Mouse (Mus musculus) CH12.LX (cell line): ENCODE results near the gene Odf4. TPM values are rescaled to one million over a fixed set of nuclear protein-coding genes. Genes with fewer than 3 reads are reported as not detected.

ENCODE experiments used
- DNase-seq: peaks from one replicate; pipeline ENCODE4 v3.0.0-alpha.2; 2013; ENCODE audit errors: extremely low read depth
- H3K27ac ChIP-seq: 2 replicates; pipeline ENCODE4 v1.5.1; 2012; ENCODE audit warnings: low read depth, mild to moderate bottlenecking, control low read depth, moderate library complexity; ENCODE audit not compliant: insufficient read depth
- H3K27me3 ChIP-seq: replicated peaks from 2 replicates; pipeline ENCODE3; 2012; ENCODE audit warnings: inconsistent platforms
- H3K36me3 ChIP-seq, 2 experiments: replicated peaks in 1 of 2; 2 replicates each; pipeline versions ENCODE3 to v1.6.1; 2012; ENCODE audit warnings: inconsistent platforms in 1 of 2, low read length in 1 of 2, mild to moderate bottlenecking in 1 of 2, mixed read lengths in 1 of 2, moderate library complexity in 1 of 2; ENCODE audit not compliant: control insufficient read depth in 1 of 2, insufficient read depth in 1 of 2
- H3K4me1 ChIP-seq, 2 experiments: 2 replicates each; pipeline ENCODE4 v1.6.1; 2012; ENCODE audit warnings: inconsistent platforms in 1 of 2, moderate library complexity in 1 of 2; ENCODE audit not compliant: insufficient read depth in 2 of 2, control insufficient read depth in 1 of 2
- H3K4me2 ChIP-seq: 2 replicates; pipeline ENCODE4 v1.6.1; 2012; ENCODE audit warnings: low read depth, mild to moderate bottlenecking, control low read depth; ENCODE audit not compliant: poor library complexity, insufficient read depth, severe bottlenecking
- H3K4me3 ChIP-seq, 3 experiments: fragments of 150-350 bp in 1 of 3; sonication (generic) in 1 of 3; replicated peaks in 1 of 3; 2 replicates each; pipeline versions ENCODE3 to v1.5.1; 2011 to 2012; ENCODE audit warnings: low read depth in 2 of 3, low read length in 2 of 3, mild to moderate bottlenecking in 2 of 3, moderate library complexity in 2 of 3, control low read depth in 1 of 3, improper control_type of control experiment in 1 of 3, inconsistent platforms in 1 of 3, mixed read lengths in 1 of 3; ENCODE audit not compliant: poor library complexity in 1 of 3
- H3K79me2 ChIP-seq: replicated peaks from 2 replicates; pipeline ENCODE4 v1.6.1; 2012; ENCODE audit warnings: mild to moderate bottlenecking, moderate library complexity; ENCODE audit not compliant: control insufficient read depth, poor library complexity, insufficient read depth, severe bottlenecking; ENCODE audit errors: extremely low read depth
- H3K9ac ChIP-seq: 2 replicates; pipeline ENCODE4 v1.6.1; 2012; ENCODE audit warnings: low read depth, mild to moderate bottlenecking, control low read depth, moderate library complexity; ENCODE audit not compliant: insufficient read depth
- H3K9me3 ChIP-seq: replicated peaks from 2 replicates; pipeline ENCODE3; 2012; ENCODE audit warnings: low read length, inconsistent platforms, mixed read lengths
- BHLHE40 ChIP-seq: IDR thresholded peaks from 2 replicates; pipeline ENCODE4 v1.6.1; 2011; ENCODE audit warnings: mild to moderate bottlenecking, low read depth, low read length, improper control_type of control experiment
- CHD1 ChIP-seq: IDR thresholded peaks from 2 replicates; pipeline ENCODE4 v1.6.1; 2012; ENCODE audit warnings: low read depth, low read length, improper control_type of control experiment, inconsistent platforms
- CHD2 ChIP-seq: IDR thresholded peaks from 2 replicates; pipeline ENCODE4 v1.6.1; 2011; ENCODE audit warnings: low read length, improper control_type of control experiment
- CTCF ChIP-seq, 2 experiments: IDR thresholded peaks in 1 of 2; conservative IDR thresholded peaks in 1 of 2; 2 replicates each; pipeline ENCODE4 v1.5.1; 2011 to 2012; ENCODE audit warnings: low read depth in 2 of 2, low read length in 2 of 2, improper control_type of control experiment in 1 of 2, inconsistent platforms in 1 of 2, mild to moderate bottlenecking in 1 of 2, moderate library complexity in 1 of 2
- E2F4 ChIP-seq: IDR thresholded peaks from 2 replicates; pipeline ENCODE4 v1.6.1; 2011; ENCODE audit warnings: low read depth, low read length, improper control_type of control experiment; ENCODE audit not compliant: insufficient replicate concordance
- ELF1 ChIP-seq: IDR thresholded peaks from 2 replicates; pipeline ENCODE4 v1.6.1; 2014; ENCODE audit warnings: low read depth, mild to moderate bottlenecking, inconsistent platforms, low read length, improper control_type of control experiment
- EP300 ChIP-seq: IDR thresholded peaks from 2 replicates; pipeline ENCODE4 v1.6.1; 2011; ENCODE audit warnings: low read length, improper control_type of control experiment
- ETS1 ChIP-seq: conservative IDR thresholded peaks from 2 replicates; pipeline ENCODE4 v1.6.1; 2012; ENCODE audit warnings: low read depth, mild to moderate bottlenecking, inconsistent platforms, low read length, improper control_type of control experiment, moderate library complexity
- GABPA ChIP-seq: IDR thresholded peaks from 2 replicates; pipeline ENCODE4 v1.6.1; 2012; ENCODE audit warnings: low read depth, low read length, improper control_type of control experiment, inconsistent platforms; ENCODE audit not compliant: insufficient replicate concordance
- IRF4 ChIP-seq: IDR thresholded peaks from 2 replicates; pipeline ENCODE4 v1.6.1; 2014; ENCODE audit warnings: low read depth, mild to moderate bottlenecking, inconsistent platforms, low read length, improper control_type of control experiment
- JUND ChIP-seq: conservative IDR thresholded peaks from 2 replicates; pipeline ENCODE4 v1.6.1; 2011; ENCODE audit warnings: low read depth, low read length, improper control_type of control experiment
- KAT2A ChIP-seq: IDR thresholded peaks from 2 replicates; pipeline ENCODE4 v1.6.1; 2012; ENCODE audit warnings: low read length, improper control_type of control experiment, inconsistent platforms; ENCODE audit not compliant: insufficient replicate concordance
- MAFK ChIP-seq: IDR thresholded peaks from 2 replicates; pipeline ENCODE4 v1.6.1; 2011; ENCODE audit warnings: low read length, improper control_type of control experiment; ENCODE audit not compliant: insufficient replicate concordance
- MAX ChIP-seq: IDR thresholded peaks from 2 replicates; pipeline ENCODE4 v1.6.1; 2011; ENCODE audit warnings: low read length, improper control_type of control experiment
- MXI1 ChIP-seq: IDR thresholded peaks from 2 replicates; pipeline ENCODE4 v1.6.1; 2011; ENCODE audit warnings: mild to moderate bottlenecking, low read depth, low read length, improper control_type of control experiment
- NELFE ChIP-seq: IDR thresholded peaks from 2 replicates; pipeline ENCODE4 v1.6.1; 2011; ENCODE audit warnings: low read depth, low read length, improper control_type of control experiment
- NRF1 ChIP-seq: IDR thresholded peaks from 2 replicates; pipeline ENCODE4 v1.6.1; 2014; ENCODE audit warnings: low read depth, mild to moderate bottlenecking, inconsistent platforms, low read length, improper control_type of control experiment, moderate library complexity
- PAX5 ChIP-seq: IDR thresholded peaks from 2 replicates; pipeline ENCODE4 v1.6.1; 2012; ENCODE audit warnings: low read length, inconsistent platforms, mixed read lengths
- POLR2A ChIP-seq: IDR thresholded peaks from 2 replicates; pipeline ENCODE4 v1.6.1; 2011; ENCODE audit warnings: low read depth, mild to moderate bottlenecking, improper control_type of control experiment, low read length
- POLR2AphosphoS2 ChIP-seq: IDR thresholded peaks from 2 replicates; pipeline ENCODE4 v1.6.1; 2011; ENCODE audit warnings: low read depth, low read length, improper control_type of control experiment
- RAD21 ChIP-seq: IDR thresholded peaks from 2 replicates; pipeline ENCODE4 v1.6.1; 2011; ENCODE audit warnings: low read depth, mild to moderate bottlenecking, low read length, improper control_type of control experiment, moderate library complexity
- RCOR1 ChIP-seq: conservative IDR thresholded peaks from 2 replicates; pipeline ENCODE4 v1.6.1; 2012; ENCODE audit warnings: low read depth, mild to moderate bottlenecking, inconsistent platforms, low read length, improper control_type of control experiment
- SIN3A ChIP-seq: IDR thresholded peaks from 2 replicates; pipeline ENCODE4 v1.6.1; 2012; ENCODE audit warnings: low read length, improper control_type of control experiment, inconsistent platforms
- TBP ChIP-seq: conservative IDR thresholded peaks from 2 replicates; pipeline ENCODE4 v1.6.1; 2011; ENCODE audit warnings: low read depth, low read length, improper control_type of control experiment
- TCF12 ChIP-seq: IDR thresholded peaks from 2 replicates; pipeline ENCODE4 v1.6.1; 2014; ENCODE audit warnings: low read depth, mild to moderate bottlenecking, inconsistent platforms, low read length, improper control_type of control experiment
- UBTF ChIP-seq: IDR thresholded peaks from 2 replicates; pipeline ENCODE4 v1.6.1; 2012; ENCODE audit warnings: low read depth, mild to moderate bottlenecking, inconsistent platforms, low read length, improper control_type of control experiment, moderate library complexity
- USF1 ChIP-seq: IDR thresholded peaks from 2 replicates; pipeline ENCODE4 v1.6.1; 2014; ENCODE audit warnings: low read depth, mild to moderate bottlenecking, inconsistent platforms, low read length, improper control_type of control experiment
- USF2 ChIP-seq: conservative IDR thresholded peaks from 2 replicates; pipeline ENCODE4 v1.6.1; 2011; ENCODE audit warnings: low read depth, low read length, improper control_type of control experiment
- ZC3H11A ChIP-seq: IDR thresholded peaks from 2 replicates; pipeline ENCODE4 v1.6.1; 2012; ENCODE audit warnings: low read depth, mild to moderate bottlenecking, inconsistent platforms, low read length, improper control_type of control experiment
- ZMIZ1 ChIP-seq: IDR thresholded peaks from 2 replicates; pipeline ENCODE4 v1.6.1; 2012; ENCODE audit warnings: low read depth, mild to moderate bottlenecking, inconsistent platforms, low read length, improper control_type of control experiment
- dilution Hi-C: fragments of 300-500 bp; cut with MboI; formaldehyde crosslinking; loops from 2 replicates; pipeline ENCODE4 v1.14.3; 2020; ENCODE audit warnings: low sequenced_read_pairs; ENCODE audit not compliant: extremely low pct_unique_long_range_greater_than_20kb, extremely low pct_ligation_motif_present
- in situ Hi-C: fragments of 300-500 bp; cut with MboI; formaldehyde crosslinking; loops from 3 replicates; pipeline ENCODE4 v1.14.3; 2019; ENCODE audit warnings: low sequenced_read_pairs, low pct_ligation_motif_present, low pct_unique_long_range_greater_than_20kb, mixed read lengths
- polyA plus RNA-seq: library from polyadenylated mRNA; unstranded; fragments of >175 nt; gene quantifications from 2 replicates; pipeline ENCODE4 v1.2.1, GENCODE M21; 2012; ENCODE audit warnings: low read depth; ENCODE audit not compliant: insufficient read length
- total RNA-seq, 2 experiments: library from RNA; depleted of rRNA; stranded (reverse); fragments of 300-350 nt in 1 of 2; fragments of >200 nt in 1 of 2; gene quantifications; 2 replicates each; pipeline ENCODE4 v1.2.3; 2012 to 2014

The Odf4 gene
- total and polyA plus RNA-seq, 3 experiments = not detected

DNA sequence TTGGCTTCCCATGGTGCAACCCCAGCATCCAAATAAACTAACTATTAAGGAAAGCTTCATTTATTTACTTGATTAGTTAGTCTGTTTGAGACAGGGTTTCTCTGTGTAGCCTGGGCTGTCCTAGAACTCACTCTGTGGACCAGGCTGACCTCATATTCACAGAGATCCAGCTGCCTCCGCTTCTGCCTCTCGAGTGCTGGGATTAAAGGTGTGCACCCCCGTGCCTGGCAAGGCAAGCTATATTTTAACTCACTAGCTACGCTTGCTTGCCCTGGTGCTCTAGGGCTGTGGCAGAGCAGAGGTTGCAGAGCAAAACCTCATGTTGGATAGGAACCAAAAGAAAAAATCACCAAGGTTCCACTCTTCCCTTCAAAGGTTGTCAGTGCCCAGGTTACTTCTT is 13.6 kb upstream of the Odf4 start:
- DNase-seq = no peak
- Histone ChIP-seq H3K79me2 (no peaks in the 10 kb centered on the region), H3K27ac (no peak overlapping the region), H3K27me3 (no peaks in the 10 kb centered on the region), H3K9ac (peak overlapping the region; percentile 93), H3K9me3 (no peaks in the 10 kb centered on the region), H3K4me3 (peak overlapping the region in 2 of 3 experiments; percentile 56 to 75), H3K4me2 (peak overlapping the region; percentile 77), H3K4me1 (peaks cover 0 to 19% of the 10 kb centered on the region in 2 experiments; a peak in 2 of 4 replicates), H3K36me3 (peaks cover 0 to 28% of the 10 kb centered on the region in 2 experiments)
- dilution Hi-C loops (no loop called here), in situ Hi-C loops (no loop called here)
- TF ChIP-seq PAX5 = no peak
- no peak for TF ChIP-seq EP300
- TF ChIP-seq BHLHE40 = no peak
- TF ChIP-seq ZC3H11A = no peak
- no peak for TF ChIP-seq KAT2A
- TF ChIP-seq TCF12 = no peak
- TF ChIP-seq CHD1 = no peak
- TF ChIP-seq USF1 = no peak
- no peak for TF ChIP-seq MXI1
- no peak for TF ChIP-seq TBP
- TF ChIP-seq JUND = no peak
- TF ChIP-seq CHD2 = no peak
- TF ChIP-seq RAD21 = no peak
- TF ChIP-seq POLR2AphosphoS2 = no peak
- TF ChIP-seq RCOR1 = no peak
- TF ChIP-seq POLR2A = no peak
- no peak for TF ChIP-seq E2F4
- TF ChIP-seq ZMIZ1 = no peak
- TF ChIP-seq CTCF (conservative IDR thresholded peaks at IDR 0.05 in 1 of 2, IDR thresholded peaks at IDR 0.05 in 1 of 2; ENCODE audit: low read depth in 2 of 2, low read length in 2 of 2) = no peak

DNA sequence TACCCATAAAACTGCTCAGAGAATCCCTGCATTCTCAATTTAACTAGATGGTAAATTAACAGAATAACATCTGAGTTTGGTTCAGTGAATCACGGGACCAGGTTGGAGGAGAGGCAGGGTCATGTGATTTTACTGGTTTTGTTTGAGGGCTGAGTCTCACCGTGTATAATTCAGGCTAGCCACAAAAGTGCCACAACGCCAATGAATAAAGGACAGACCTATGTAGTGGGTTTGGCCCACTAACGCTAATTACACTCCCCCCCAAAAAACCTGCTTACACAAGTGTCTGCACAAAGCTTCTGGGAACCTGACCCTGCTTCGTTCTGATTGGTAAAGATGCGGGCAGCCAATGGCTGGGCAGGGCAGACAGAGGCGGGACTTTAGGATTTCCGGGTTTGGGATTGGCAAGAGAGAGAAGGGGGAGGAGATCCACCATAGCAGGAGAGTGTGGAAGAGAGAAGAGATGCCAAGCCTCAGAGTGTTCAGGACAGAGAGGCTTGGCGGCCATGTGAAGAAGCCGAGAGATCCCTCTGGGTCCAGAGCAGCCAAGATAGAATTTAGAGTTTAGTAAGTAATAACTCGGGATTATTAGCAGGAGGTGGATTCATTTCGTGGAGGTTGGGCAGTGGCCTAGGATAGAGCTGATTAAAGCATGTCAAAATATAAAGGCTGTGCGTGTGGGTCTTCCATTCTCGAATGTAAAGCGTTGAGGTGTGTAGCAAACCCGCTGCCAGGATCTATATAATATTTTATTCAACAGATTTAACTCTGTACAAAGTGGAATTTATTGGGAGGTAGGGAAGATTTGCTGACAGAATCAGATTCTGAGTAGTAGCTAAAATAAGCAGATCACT is 12.8 kb upstream of the Odf4 start:
- Histone ChIP-seq H3K9me3 (no peaks in the 10 kb centered on the region), H3K4me1 (peaks cover 0 to 22% of the 10 kb centered on the region in 2 experiments; a peak in 2 of 4 replicates), H3K4me2 (peak overlapping the region; percentile 77), H3K4me3 (peak overlapping the region; percentile 56 to 75 (median 63)), H3K27me3 (no peaks in the 10 kb centered on the region), H3K79me2 (no peaks in the 10 kb centered on the region), H3K9ac (peak overlapping the region; percentile 93), H3K36me3 (peaks cover 0 to 24% of the 10 kb centered on the region in 2 experiments), H3K27ac (no peak overlapping the region)
- dilution Hi-C loops (no loop called here), in situ Hi-C loops (no loop called here)
- DNase-seq = peak; percentile 95
- peak; percentile 34; the same call in 1 of the 2 replicates for TF ChIP-seq NRF1
- peak; percentile 61; the same call in 1 of the 2 replicates for TF ChIP-seq MAFK
- peak; percentile 98 for TF ChIP-seq ELF1
- TF ChIP-seq NELFE = peak; percentile 87
- TF ChIP-seq ZMIZ1 = peak; percentile 96
- peak; percentile 86; the same call in 1 of the 2 replicates for TF ChIP-seq POLR2AphosphoS2
- TF ChIP-seq MAX = peak; percentile 49
- TF ChIP-seq SIN3A = peak; percentile 90
- TF ChIP-seq KAT2A = 0 out of 2 replicates have a peak, but pooled peaks have one; percentile 47
- no peak; the same call in 1 of the 2 replicates for TF ChIP-seq IRF4
- no peak for TF ChIP-seq CTCF (conservative IDR thresholded peaks at IDR 0.05 in 1 of 2, IDR thresholded peaks at IDR 0.05 in 1 of 2; ENCODE audit: low read depth in 2 of 2, low read length in 2 of 2)
- no peak for TF ChIP-seq UBTF
- TF ChIP-seq ETS1 = no peak; the same call in 1 of the 2 replicates
- TF ChIP-seq RAD21 = no peak
- TF ChIP-seq USF1 = peak; percentile 74
- peak; percentile 89 for TF ChIP-seq TBP
- peak; percentile 70 for TF ChIP-seq USF2
- TF ChIP-seq TCF12 = peak; percentile 82
- peak; percentile 84; the same call in 1 of the 2 replicates for TF ChIP-seq CHD1
- TF ChIP-seq GABPA = no peak
- TF ChIP-seq E2F4 = no peak
